Mouse (Mus musculus): Measurements from ENCODE around the gene Hnrnpul2.
"Not testable (repeated sequence)": the region's sequence is repeated elsewhere in the genome, so short reads cannot be mapped to it uniquely, and the experiment has no call there.

Hnrnpul2 gene

GRCm38 (mm10) chr19:8818801-8819595 lies 812 bp upstream of the Hnrnpul2 start, which contains the start of gene Ttc9c:
Ttc9c (minus strand) TSS chr19:8819333.
- peak; percentile 96 to 98 for DNase-seq

- DNase-seq: no peak
Measured at GRCm38 (mm10) chr19:8820424-8820956, 680 bp downstream of the Hnrnpul2 start.

- DNase-seq: peak in 1 of 2 experiments; percentile 33
Measured at GRCm38 (mm10) chr19:8821146-8821545, 1.3 kb downstream of the Hnrnpul2 start.

- DNase-seq: no peak
Measured at GRCm38 (mm10) chr19:8822696-8823095, 2.9 kb downstream of the Hnrnpul2 start.

- DNase-seq: no peak
Measured at GRCm38 (mm10) chr19:8829660-8830059, 9.8 kb downstream of the Hnrnpul2 start, which contains the start of gene AC129217.1. AC129217.1 (plus strand) TSS chr19:8829773.

- no peak for DNase-seq
Measured at GRCm38 (mm10) chr19:8830664-8831063, 10.9 kb downstream of the Hnrnpul2 start.

GRCm38 (mm10) chr19:8831262-8831661 lies 11.5 kb downstream of the Hnrnpul2 start:
- no peak for DNase-seq

GRCm38 (mm10) chr19:8832971-8833370 lies 13.2 kb downstream of the Hnrnpul2 start:
- no peak for DNase-seq

- not testable (repeated sequence) for DNase-seq
Measured at GRCm38 (mm10) chr19:8836327-8836726, 16.5 kb downstream of the Hnrnpul2 start.

GRCm38 (mm10) chr19:8837251-8837791 lies 17.5 kb downstream of the Hnrnpul2 start, which contains the start of gene Bscl2:
Bscl2 (plus strand) TSS chr19:8837467.
- DNase-seq: peak; percentile 90 to 93

- DNase-seq: peak; percentile 60 to 72
Measured at GRCm38 (mm10) chr19:8838041-8838730, 18.4 kb downstream of the Hnrnpul2 start.

GRCm38 (mm10) chr19:8839103-8839907 lies 19.5 kb downstream of the Hnrnpul2 start, which contains the start of gene Gng3:
Gng3 (minus strand) TSS chr19:8839194.
- peak in 1 of 2 experiments; percentile 46 for DNase-seq

GRCm38 (mm10) chr19:8839908-8840791 lies 20.3 kb downstream of the Hnrnpul2 start:
- peak; percentile 84 to 90 for DNase-seq

GRCm38 (mm10) chr19:8841012-8841411 lies 21.2 kb downstream of the Hnrnpul2 start:
- no peak for DNase-seq

GRCm38 (mm10) chr19:8842961-8843360 lies 23.2 kb downstream of the Hnrnpul2 start:
- no peak for DNase-seq

- peak; percentile 89 to 90 for DNase-seq
Measured at GRCm38 (mm10) chr19:8844371-8845129, 24.7 kb downstream of the Hnrnpul2 start.

- no peak for DNase-seq
Measured at GRCm38 (mm10) chr19:8848356-8848755, 28.5 kb downstream of the Hnrnpul2 start.

- DNase-seq: peak; percentile 45 to 75
Measured at GRCm38 (mm10) chr19:8850402-8850901, 30.6 kb downstream of the Hnrnpul2 start, which contains the start of gene Lrrn4cl. Lrrn4cl (plus strand) TSS chr19:8850768.

GRCm38 (mm10) chr19:8851639-8852038 lies 31.8 kb downstream of the Hnrnpul2 start:
- DNase-seq: no peak

All from kidney, postnatal 4 days (tissue).